Mouse (Mus musculus) testis, adult 2 months (tissue): Measurements from ENCODE around the gene Numa1. TPM values are rescaled to one million over a fixed set of nuclear protein-coding genes. Genes with fewer than 3 reads are reported as not detected.
"Not testable (repeated sequence)": the region's sequence is repeated elsewhere in the genome, so short reads cannot be mapped to it uniquely, and the experiment has no call there.

Experiments used
- H3K27ac ChIP-seq: fragments of 200-500 bp; 2 replicates; pipeline ENCODE4 v1.5.1; 2012; ENCODE audit warnings: low read depth, low read length; ENCODE audit not compliant: control insufficient read depth, insufficient read depth
- H3K27me3 ChIP-seq: fragments of 200-500 bp; 2 replicates; pipeline ENCODE4 v1.6.1; 2012; ENCODE audit warnings: mild to moderate bottlenecking, low read length, moderate library complexity; ENCODE audit not compliant: control insufficient read depth, insufficient read depth
- H3K36me3 ChIP-seq: fragments of 200-500 bp; 2 replicates; pipeline ENCODE4 v1.6.1; 2012; ENCODE audit warnings: mild to moderate bottlenecking, low read length; ENCODE audit not compliant: control insufficient read depth, insufficient read depth
- H3K4me1 ChIP-seq: fragments of 200-500 bp; 2 replicates; pipeline ENCODE4 v1.6.1; 2012; ENCODE audit warnings: low read length; ENCODE audit not compliant: control insufficient read depth, insufficient read depth
- H3K4me3 ChIP-seq: fragments of 200-500 bp; 2 replicates; pipeline ENCODE4 v1.5.1; 2012; ENCODE audit warnings: low read depth, mild to moderate bottlenecking, low read length, moderate library complexity, mixed read lengths; ENCODE audit not compliant: control insufficient read depth
- CTCF ChIP-seq: fragments of 200-500 bp; IDR thresholded peaks from 2 replicates; pipeline ENCODE4 v1.5.1; 2012; ENCODE audit warnings: low read depth, mild to moderate bottlenecking, inconsistent platforms, low read length, moderate library complexity; ENCODE audit not compliant: control insufficient read depth, insufficient read depth, insufficient replicate concordance
- POLR2A ChIP-seq: fragments of 200-500 bp; IDR thresholded peaks from 2 replicates; pipeline ENCODE4 v1.6.1; 2012; ENCODE audit warnings: low read depth, mild to moderate bottlenecking, inconsistent platforms, low read length, moderate library complexity; ENCODE audit not compliant: control insufficient read depth
- polyA plus RNA-seq: library from polyadenylated mRNA; depleted of rRNA; stranded (reverse); fragments of >200 nt; gene quantifications from 2 replicates; pipeline ENCODE4 v1.2.3, GENCODE M21; 2012

The Numa1 gene
- polyA plus RNA-seq, 1 experiment, result 21.9 TPM

GRCm38 (mm10) chr7:102011855-102012254, 77.9 kb downstream of the Numa1 start:
- Histone ChIP-seq H3K4me3 (no peak overlapping the region), H3K27ac (no peak overlapping the region), H3K4me1 (no peaks in the 10 kb centered on the region), H3K27me3 (no peaks in the 10 kb centered on the region), H3K36me3 (no peaks in the 10 kb centered on the region)
- TF ChIP-seq POLR2A, result no peak
- TF ChIP-seq CTCF, result no peak

- Histone ChIP-seq H3K27me3 (no peaks in the 10 kb centered on the region), H3K4me1 (no peaks in the 10 kb centered on the region), H3K4me3 (no peak overlapping the region), H3K36me3 (no peaks in the 10 kb centered on the region), H3K27ac (no peak overlapping the region)
- TF ChIP-seq POLR2A (no peak), CTCF (no peak)
These were observed 79.5 kb downstream of the Numa1 start for GRCm38 (mm10) chr7:102013416-102013815.

- H3K4me1 ChIP-seq, result no peaks in the 10 kb centered on the region
- H3K4me3 ChIP-seq, result no peak overlapping the region
- no peak for TF ChIP-seq CTCF
- no peak for TF ChIP-seq POLR2A
- no peaks in the 10 kb centered on the region for H3K36me3 ChIP-seq
- H3K27me3 ChIP-seq, result no peaks in the 10 kb centered on the region
- no peak overlapping the region for H3K27ac ChIP-seq
These were observed 81.1 kb downstream of the Numa1 start for GRCm38 (mm10) chr7:102014995-102015394.

GRCm38 (mm10) chr7:102016936-102017335, 83.0 kb downstream of the Numa1 start:
- H3K4me3 ChIP-seq, result no peak overlapping the region
- H3K36me3 ChIP-seq, result no peaks in the 10 kb centered on the region
- H3K4me1 ChIP-seq, result no peaks in the 10 kb centered on the region
- H3K27ac ChIP-seq, result no peak overlapping the region
- H3K27me3 ChIP-seq, result no peaks in the 10 kb centered on the region
- TF ChIP-seq CTCF, result no peak
- TF ChIP-seq POLR2A, result no peak

- TF ChIP-seq CTCF, result no peak
- no peak for TF ChIP-seq POLR2A
- Histone ChIP-seq H3K27ac (no peak overlapping the region; the same call in 1 of the 2 replicates), H3K36me3 (no peaks in the 10 kb centered on the region), H3K4me1 (no peaks in the 10 kb centered on the region), H3K27me3 (no peaks in the 10 kb centered on the region), H3K4me3 (no peak overlapping the region)
These were observed 83.5 kb downstream of the Numa1 start for GRCm38 (mm10) chr7:102017452-102017851.

GRCm38 (mm10) chr7:102018034-102018433, 84.1 kb downstream of the Numa1 start:
- no peaks in the 10 kb centered on the region for H3K27me3 ChIP-seq
- no peak overlapping the region; the same call in 1 of the 2 replicates for H3K27ac ChIP-seq
- no peak for TF ChIP-seq CTCF
- no peak for TF ChIP-seq POLR2A
- H3K4me1 ChIP-seq, result no peaks in the 10 kb centered on the region
- no peaks in the 10 kb centered on the region; the same call in 1 of the 2 replicates for H3K36me3 ChIP-seq
- no peak overlapping the region for H3K4me3 ChIP-seq

- TF ChIP-seq CTCF, result no peak
These were observed 84.7 kb downstream of the Numa1 start, which contains the start of gene Il18bp for GRCm38 (mm10) chr7:102018590-102018989. Gene Il18bp, minus strand, starts transcription at chr7:102018690.

GRCm38 (mm10) chr7:102019362-102019761, 85.5 kb downstream of the Numa1 start:
- Histone ChIP-seq H3K36me3 (no peaks in the 10 kb centered on the region; the same call in 1 of the 2 replicates), H3K27me3 (no peaks in the 10 kb centered on the region), H3K4me1 (no peaks in the 10 kb centered on the region), H3K27ac (no peak overlapping the region), H3K4me3 (no peak overlapping the region)
- TF ChIP-seq CTCF (no peak), POLR2A (no peak)

More at GRCm38 (mm10) chr7:102018590-102018989, 84.7 kb downstream of the Numa1 start, which contains the start of gene Il18bp:
- Histone ChIP-seq H3K27ac (no peak within 1 kb of the TSS; the same call in 1 of the 2 replicates), H3K36me3 (no peaks in the 10 kb centered on the region; the same call in 1 of the 2 replicates), H3K4me3 (no peak within 1 kb of the TSS), H3K4me1 (no peaks in the 10 kb centered on the region), H3K27me3 (no peaks in the 10 kb centered on the region)

- not testable (repeated sequence) for H3K4me1 ChIP-seq, H3K4me3 ChIP-seq, H3K27ac ChIP-seq, H3K27me3 ChIP-seq, H3K36me3 ChIP-seq
These were observed 87.0 kb downstream of the Numa1 start for GRCm38 (mm10) chr7:102020934-102021333.
